Mouse (Mus musculus): ENCODE measurements at regions not wholly inside any gene's neighbourhood (a gene's known extent, or its start where the extent isn't known, plus 50 kb on each side); places are given as distances from the start of the nearest gene placed in this dataset.
A peak's percentile ranks its signal among the peaks of the same experiment; 100 is the strongest.

DNA sequence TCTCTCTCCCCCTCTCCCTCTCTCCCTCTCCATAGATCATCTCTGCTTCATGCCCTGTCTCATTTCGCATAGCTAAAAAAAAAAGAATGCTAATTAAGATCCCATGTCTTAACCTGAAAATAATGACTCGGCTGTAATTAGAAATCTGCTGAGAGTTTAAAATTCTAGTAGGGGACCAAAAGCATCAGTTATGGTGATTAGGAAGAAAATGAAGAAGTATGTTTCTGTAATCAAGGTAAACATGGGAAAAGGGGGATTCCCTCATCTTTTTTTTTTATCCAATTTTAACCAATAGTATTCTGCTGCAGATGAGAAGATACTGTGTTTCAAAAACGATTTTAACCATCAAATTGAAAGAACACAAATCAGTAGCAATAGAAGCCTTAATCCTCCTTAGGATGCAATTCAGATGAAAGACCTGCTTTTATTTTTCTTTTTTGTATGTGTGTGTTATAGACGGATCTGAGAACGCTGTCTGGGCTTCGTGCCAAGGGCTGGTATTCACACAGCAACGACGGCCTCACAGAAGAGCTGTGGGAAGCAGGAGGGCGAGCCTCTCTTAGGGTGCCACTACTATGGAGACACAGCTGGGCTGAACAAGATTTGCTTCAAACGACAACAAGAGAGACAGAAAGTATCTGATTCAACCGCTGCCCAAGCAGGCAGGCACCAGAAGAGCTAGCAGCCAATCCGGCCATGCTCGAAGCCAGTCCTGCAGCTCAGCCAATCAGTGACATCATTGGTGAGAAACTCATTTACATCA is 223.2 kb downstream of the Usp25 start:
- DNase-seq (ENCODE audit: low spot score) = peak; percentile 73

DNA sequence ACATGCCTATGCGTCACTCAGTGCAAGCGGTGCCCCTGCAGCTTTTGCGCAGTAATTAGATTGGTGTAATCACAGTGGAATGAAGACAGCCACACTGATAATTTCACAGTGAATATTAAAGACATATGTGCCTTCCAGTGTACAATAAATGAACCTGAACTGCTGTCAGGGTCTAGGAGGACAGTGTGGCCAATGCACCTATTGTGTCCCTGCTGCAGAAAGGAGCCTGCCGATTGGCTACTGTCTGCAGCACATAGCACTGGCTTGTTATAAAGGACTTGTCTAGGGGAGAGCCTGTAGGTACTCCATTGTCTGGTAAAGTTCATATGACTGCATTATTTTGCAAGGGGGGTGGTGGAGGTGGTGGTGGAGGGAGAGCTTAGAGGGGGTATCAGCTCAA is 222.5 kb downstream of the Usp25 start:
- DNase-seq (ENCODE audit: low spot score) = no peak

DNA sequence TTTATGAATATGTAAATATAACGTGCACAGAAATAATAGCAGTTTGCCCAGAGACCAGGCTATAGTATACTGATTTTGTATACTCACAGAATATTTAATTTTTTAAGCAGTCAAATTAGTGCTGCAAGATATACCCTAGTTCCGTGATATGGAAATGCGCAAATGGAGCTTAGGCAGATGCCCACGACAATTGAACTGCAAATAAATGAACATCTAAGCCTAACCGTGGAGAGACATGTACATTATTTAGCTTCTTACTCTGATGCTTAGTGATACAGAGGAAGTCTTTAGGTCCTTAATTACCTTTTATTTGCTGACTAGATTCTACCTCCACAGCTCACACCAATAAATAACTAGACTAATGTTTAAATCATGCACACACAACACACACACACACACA is 221.9 kb downstream of the Usp25 start:
- DNase-seq (ENCODE audit: low spot score) = no peak

Measured in left cerebral cortex, adult 11 months (tissue).